Mouse (Mus musculus): ENCODE data around the gene Bcar1. TPM values are rescaled to one million over a fixed set of nuclear protein-coding genes. Genes with fewer than 3 reads are reported as not detected.

Bcar1 gene
- polyA plus RNA-seq, 1 experiment from 2014 or later = 47.3 TPM

- H3K9me3 ChIP-seq (ENCODE audit: control insufficient read depth, low read length) = no peaks in the 10 kb centered on the region
- WGBS = 74% methylated on average over 9 of the region's 9 CpGs
- DNase-seq (ENCODE audit: low spot score) (no peak), ATAC-seq (ENCODE audit: low FRiP score) (no peak)
- no peak overlapping the region for H3K4me3 ChIP-seq (ENCODE audit: low read depth, low read length)
- no peak overlapping the region for H3K9ac ChIP-seq (ENCODE audit: low read depth, low read length)
- no peaks in the 10 kb centered on the region for H3K27me3 ChIP-seq (ENCODE audit: control insufficient read depth, insufficient read depth, low read length)
- H3K27ac ChIP-seq (ENCODE audit: low read depth, low read length) = no peak overlapping the region
- no peaks in the 10 kb centered on the region for H3K36me3 ChIP-seq (ENCODE audit: control insufficient read depth, insufficient read depth, low read length)
- H3K4me2 ChIP-seq (replicated peaks; ENCODE audit: low read depth, low read length) = no peak overlapping the region
- H3K4me1 ChIP-seq (replicated peaks; ENCODE audit: control insufficient read depth, insufficient read depth, low read length) = peaks cover 8% of the 10 kb centered on the region
These were observed 39.2 kb upstream of the Bcar1 start for GRCm38 (mm10) chr8:111782671-111783394.

- H3K9ac ChIP-seq (ENCODE audit: low read depth, low read length) = no peak overlapping the region
- no peak overlapping the region for H3K4me3 ChIP-seq (ENCODE audit: low read depth, low read length)
- H3K27ac ChIP-seq (ENCODE audit: low read depth, low read length) = no peak overlapping the region
These were observed 38.6 kb upstream of the Bcar1 start for GRCm38 (mm10) chr8:111782161-111782560.

GRCm38 (mm10) chr8:111780697-111781424, 37.3 kb upstream of the Bcar1 start:
- no peak overlapping the region for H3K4me2 ChIP-seq (replicated peaks; ENCODE audit: low read depth, low read length)
- H3K4me3 ChIP-seq (ENCODE audit: low read depth, low read length) = no peak overlapping the region
- DNase-seq (ENCODE audit: low spot score) = no peak
- no peak overlapping the region for H3K27ac ChIP-seq (ENCODE audit: low read depth, low read length)
- no peak overlapping the region for H3K9ac ChIP-seq (ENCODE audit: low read depth, low read length)
- no peaks in the 10 kb centered on the region for H3K36me3 ChIP-seq (ENCODE audit: control insufficient read depth, insufficient read depth, low read length)
- 88% methylated on average over 10 of the region's 10 CpGs for WGBS
- no peaks in the 10 kb centered on the region for H3K27me3 ChIP-seq (ENCODE audit: control insufficient read depth, insufficient read depth, low read length)
- no peak for ATAC-seq (ENCODE audit: low FRiP score)
- H3K9me3 ChIP-seq (ENCODE audit: control insufficient read depth, low read length) = no peaks in the 10 kb centered on the region
- no peaks in the 10 kb centered on the region for H3K4me1 ChIP-seq (replicated peaks; ENCODE audit: control insufficient read depth, insufficient read depth, low read length)

More at GRCm38 (mm10) chr8:111782161-111782560, 38.6 kb upstream of the Bcar1 start:
- no peaks in the 10 kb centered on the region for H3K27me3 ChIP-seq (ENCODE audit: control insufficient read depth, insufficient read depth, low read length)
- ATAC-seq (ENCODE audit: low FRiP score) (no peak), DNase-seq (ENCODE audit: low spot score) (no peak)
- H3K9me3 ChIP-seq (ENCODE audit: control insufficient read depth, low read length) = no peaks in the 10 kb centered on the region
- peaks cover 2% of the 10 kb centered on the region; the same call in 1 of the 2 replicates for H3K4me1 ChIP-seq (replicated peaks; ENCODE audit: control insufficient read depth, insufficient read depth, low read length)
- no peak overlapping the region for H3K4me2 ChIP-seq (replicated peaks; ENCODE audit: low read depth, low read length)
- no peaks in the 10 kb centered on the region for H3K36me3 ChIP-seq (ENCODE audit: control insufficient read depth, insufficient read depth, low read length)
- WGBS = 91% methylated on average over 2 of the region's 2 CpGs

GRCm38 (mm10) chr8:111779690-111780089, 36.1 kb upstream of the Bcar1 start:
- Histone ChIP-seq H3K4me1 (replicated peaks; ENCODE audit: control insufficient read depth, insufficient read depth, low read length) (no peaks in the 10 kb centered on the region), H3K4me3 (ENCODE audit: low read depth, low read length) (no peak overlapping the region), H3K27ac (ENCODE audit: low read depth, low read length) (no peak overlapping the region), H3K9ac (ENCODE audit: low read depth, low read length) (no peak overlapping the region), H3K4me2 (replicated peaks; ENCODE audit: low read depth, low read length) (no peak overlapping the region), H3K36me3 (ENCODE audit: control insufficient read depth, insufficient read depth, low read length) (no peaks in the 10 kb centered on the region), H3K27me3 (ENCODE audit: control insufficient read depth, insufficient read depth, low read length) (no peaks in the 10 kb centered on the region), H3K9me3 (ENCODE audit: control insufficient read depth, low read length) (no peaks in the 10 kb centered on the region)
- DNase-seq (ENCODE audit: low spot score) (no peak), ATAC-seq (ENCODE audit: low FRiP score) (no peak)
- WGBS = 84% methylated on average over 7 of the region's 7 CpGs

GRCm38 (mm10) chr8:111778801-111779200, 35.2 kb upstream of the Bcar1 start:
- 85% methylated on average over 7 of the region's 7 CpGs for WGBS
- Histone ChIP-seq H3K4me1 (replicated peaks; ENCODE audit: control insufficient read depth, insufficient read depth, low read length) (no peaks in the 10 kb centered on the region), H3K4me2 (replicated peaks; ENCODE audit: low read depth, low read length) (no peak overlapping the region), H3K9ac (ENCODE audit: low read depth, low read length) (no peak overlapping the region), H3K9me3 (ENCODE audit: control insufficient read depth, low read length) (no peaks in the 10 kb centered on the region), H3K27me3 (ENCODE audit: control insufficient read depth, insufficient read depth, low read length) (no peaks in the 10 kb centered on the region), H3K4me3 (ENCODE audit: low read depth, low read length) (no peak overlapping the region), H3K27ac (ENCODE audit: low read depth, low read length) (no peak overlapping the region), H3K36me3 (ENCODE audit: control insufficient read depth, insufficient read depth, low read length) (no peaks in the 10 kb centered on the region)
- ATAC-seq (ENCODE audit: low FRiP score) (no peak), DNase-seq (ENCODE audit: low spot score) (no peak)

- DNase-seq (ENCODE audit: low spot score) = no peak
- no peak overlapping the region for H3K27ac ChIP-seq (ENCODE audit: low read depth, low read length)
- no peak overlapping the region for H3K4me3 ChIP-seq (ENCODE audit: low read depth, low read length)
- H3K4me1 ChIP-seq (replicated peaks; ENCODE audit: control insufficient read depth, insufficient read depth, low read length) = no peaks in the 10 kb centered on the region
- H3K4me2 ChIP-seq (replicated peaks; ENCODE audit: low read depth, low read length) = no peak overlapping the region
- ATAC-seq (ENCODE audit: low FRiP score) = no peak
- H3K36me3 ChIP-seq (ENCODE audit: control insufficient read depth, insufficient read depth, low read length) = no peaks in the 10 kb centered on the region
- no peak overlapping the region for H3K9ac ChIP-seq (ENCODE audit: low read depth, low read length)
- H3K9me3 ChIP-seq (ENCODE audit: control insufficient read depth, low read length) = no peaks in the 10 kb centered on the region
- H3K27me3 ChIP-seq (ENCODE audit: control insufficient read depth, insufficient read depth, low read length) = no peaks in the 10 kb centered on the region
- 92% methylated on average over 4 of the region's 4 CpGs for WGBS
These were observed 32.9 kb upstream of the Bcar1 start for GRCm38 (mm10) chr8:111776492-111776891.

- WGBS = 97% methylated on average over 6 of the region's 6 CpGs
These were observed 32.2 kb upstream of the Bcar1 start for GRCm38 (mm10) chr8:111775766-111776165.

GRCm38 (mm10) chr8:111773476-111773875, 29.9 kb upstream of the Bcar1 start:
- ATAC-seq (ENCODE audit: low FRiP score) (no peak), DNase-seq (ENCODE audit: low spot score) (no peak)
- WGBS = 96% methylated on average over 5 of the region's 5 CpGs
- H3K4me2 ChIP-seq (replicated peaks; ENCODE audit: low read depth, low read length) = no peak overlapping the region
- no peak overlapping the region for H3K27ac ChIP-seq (ENCODE audit: low read depth, low read length)
- 0 out of 2 replicates have a peak, but pooled peaks cover 2% of the 10 kb centered on the region for H3K4me1 ChIP-seq (replicated peaks; ENCODE audit: control insufficient read depth, insufficient read depth, low read length)
- no peak overlapping the region for H3K9ac ChIP-seq (ENCODE audit: low read depth, low read length)
- no peaks in the 10 kb centered on the region for H3K9me3 ChIP-seq (ENCODE audit: control insufficient read depth, low read length)
- no peaks in the 10 kb centered on the region for H3K27me3 ChIP-seq (ENCODE audit: control insufficient read depth, insufficient read depth, low read length)
- no peaks in the 10 kb centered on the region; the same call in 1 of the 2 replicates for H3K36me3 ChIP-seq (ENCODE audit: control insufficient read depth, insufficient read depth, low read length)
- H3K4me3 ChIP-seq (ENCODE audit: low read depth, low read length) = no peak overlapping the region

More at GRCm38 (mm10) chr8:111775766-111776165, 32.2 kb upstream of the Bcar1 start:
- no peaks in the 10 kb centered on the region for H3K9me3 ChIP-seq (ENCODE audit: control insufficient read depth, low read length)
- no peaks in the 10 kb centered on the region for H3K27me3 ChIP-seq (ENCODE audit: control insufficient read depth, insufficient read depth, low read length)
- DNase-seq (ENCODE audit: low spot score) (no peak), ATAC-seq (ENCODE audit: low FRiP score) (no peak)
- no peak overlapping the region for H3K4me3 ChIP-seq (ENCODE audit: low read depth, low read length)
- H3K9ac ChIP-seq (ENCODE audit: low read depth, low read length) = no peak overlapping the region
- H3K4me1 ChIP-seq (replicated peaks; ENCODE audit: control insufficient read depth, insufficient read depth, low read length) = no peaks in the 10 kb centered on the region
- no peak overlapping the region for H3K4me2 ChIP-seq (replicated peaks; ENCODE audit: low read depth, low read length)
- no peaks in the 10 kb centered on the region for H3K36me3 ChIP-seq (ENCODE audit: control insufficient read depth, insufficient read depth, low read length)
- H3K27ac ChIP-seq (ENCODE audit: low read depth, low read length) = no peak overlapping the region

All from hindbrain, embryonic 11.5 days (tissue).